Mouse (Mus musculus): ENCODE measurements around the gene Ipmk. TPM values are rescaled to one million over a fixed set of nuclear protein-coding genes. Genes with fewer than 3 reads are reported as not detected.

The Ipmk gene
- polyA plus RNA-seq (2014; fragmentation: Illumina TruSeq; extraction: RNeasy Lipid Tissue Mini Kit (QIAGEN cat#74804); ENCODE audit: low read depth, low replicate concordance) = 15.5 TPM

DNA sequence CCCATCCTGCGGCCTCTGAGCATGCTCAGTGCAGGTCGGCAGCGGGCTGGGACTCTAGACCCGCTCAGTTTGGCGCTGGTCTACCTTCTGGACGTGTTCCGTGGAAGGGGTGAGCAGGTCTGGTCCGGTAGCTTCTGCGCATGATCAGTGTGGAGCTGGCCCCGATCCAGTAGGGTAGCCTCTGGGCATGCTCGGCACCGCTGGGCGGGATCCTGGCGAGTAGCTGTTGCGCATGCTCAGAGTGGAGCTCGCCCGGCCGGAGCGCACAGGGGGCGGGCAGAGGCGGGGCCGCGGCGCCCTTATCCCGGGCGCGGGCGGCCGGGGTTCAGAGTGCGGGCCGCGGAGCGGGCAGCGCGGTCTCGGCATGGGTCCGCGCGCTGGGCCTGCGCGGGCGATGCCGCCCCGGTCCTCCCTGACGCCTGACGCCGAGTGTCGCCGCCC, at the start of gene Ipmk:
Gene Ipmk, plus strand, starts transcription at position 255 of the 441 bp plus-strand sequence.

DNA sequence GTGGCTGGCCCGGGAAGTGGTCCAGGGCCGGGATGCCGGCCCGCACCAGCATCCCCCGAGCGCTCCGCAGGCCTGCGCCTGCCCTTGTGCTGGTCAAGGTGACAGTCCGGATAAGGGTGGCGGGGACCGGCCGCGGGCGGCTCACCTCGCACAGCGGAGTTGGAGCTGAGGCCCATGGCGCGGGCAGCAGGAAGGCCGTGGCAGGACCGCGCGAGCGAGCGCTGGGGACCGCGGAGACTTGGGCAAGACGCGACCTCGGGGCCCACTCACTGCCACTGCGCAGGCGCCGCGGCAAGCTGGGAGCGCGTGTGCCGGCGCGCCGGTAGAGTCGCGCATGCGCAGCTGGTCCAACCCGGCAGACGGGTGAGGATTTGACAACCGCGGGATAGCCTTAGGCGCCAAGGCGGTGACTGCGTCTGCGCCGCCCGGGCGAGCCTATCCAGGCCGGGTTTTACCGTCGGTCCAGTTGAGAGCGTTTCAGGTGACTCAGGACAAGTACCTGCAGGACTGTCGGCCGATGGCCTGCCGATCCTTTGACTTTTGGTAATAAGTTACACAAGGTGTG, 2.9 kb upstream of the Ipmk start, which contains the start of gene Cisd1:
Gene Cisd1, minus strand, starts transcription at position 376 of the 565 bp plus-strand sequence.

Other genes with a start within 250 kb of the Ipmk start
- gene Bicc1, start 188.1 kb upstream of the Ipmk start, polyA plus RNA-seq (2014; fragmentation: Illumina TruSeq; extraction: RNeasy Lipid Tissue Mini Kit (QIAGEN cat#74804); ENCODE audit: low read depth, low replicate concordance) = 15.5 TPM
- 240 TPM for gene Tfam, start 109.5 kb upstream of the Ipmk start, polyA plus RNA-seq (2014; fragmentation: Illumina TruSeq; extraction: RNeasy Lipid Tissue Mini Kit (QIAGEN cat#74804); ENCODE audit: low read depth, low replicate concordance)
- 77.3 TPM for gene Ube2d1, start 62.5 kb upstream of the Ipmk start, polyA plus RNA-seq (2014; fragmentation: Illumina TruSeq; extraction: RNeasy Lipid Tissue Mini Kit (QIAGEN cat#74804); ENCODE audit: low read depth, low replicate concordance)
- gene Cisd1, start 2.8 kb upstream of the Ipmk start, polyA plus RNA-seq (2014; fragmentation: Illumina TruSeq; extraction: RNeasy Lipid Tissue Mini Kit (QIAGEN cat#74804); ENCODE audit: low read depth, low replicate concordance) = 30.8 TPM

Data from adrenal gland, adult 10 weeks (tissue).